Mouse (Mus musculus): ENCODE data around the gene Rhot1. TPM values are rescaled to one million over a fixed set of nuclear protein-coding genes. Genes with fewer than 3 reads are reported as not detected.

The Rhot1 gene
- polyA plus RNA-seq, 1 experiment: 54.1 TPM

GRCm38 (mm10) chr11:80295785-80296184 lies 87.0 kb downstream of the Rhot1 start:
- Histone ChIP-seq H3K4me1 (ENCODE audit: control insufficient read depth, insufficient read depth, low read length) (no peaks in the 10 kb centered on the region), H3K27ac (ENCODE audit: insufficient read depth, low read length) (no peak overlapping the region), H3K4me3 (ENCODE audit: insufficient read depth, low read length) (no peak overlapping the region)
- no peak for TF ChIP-seq CTCF (IDR thresholded peaks at IDR 0.05; ENCODE audit: extremely low read depth, insufficient read depth, low read length)
- TF ChIP-seq POLR2A (IDR thresholded peaks at IDR 0.05; ENCODE audit: extremely low read depth, insufficient read depth, low read length): no peak

- Histone ChIP-seq H3K27ac (ENCODE audit: insufficient read depth, low read length) (no peak overlapping the region), H3K4me1 (ENCODE audit: control insufficient read depth, insufficient read depth, low read length) (0 out of 2 replicates have a peak, but pooled peaks cover 3% of the 10 kb centered on the region), H3K4me3 (ENCODE audit: insufficient read depth, low read length) (no peak overlapping the region)
- TF ChIP-seq POLR2A (IDR thresholded peaks at IDR 0.05; ENCODE audit: extremely low read depth, insufficient read depth, low read length): no peak
- no peak for TF ChIP-seq CTCF (IDR thresholded peaks at IDR 0.05; ENCODE audit: extremely low read depth, insufficient read depth, low read length)
These were observed 90.9 kb downstream of the Rhot1 start for GRCm38 (mm10) chr11:80299513-80300235.

GRCm38 (mm10) chr11:80300551-80301315 lies 91.9 kb downstream of the Rhot1 start, which contains the start of gene Rhbdl3:
Gene Rhbdl3, plus strand, starts transcription at chr11:80300912.
- Histone ChIP-seq H3K27ac (ENCODE audit: insufficient read depth, low read length) (no peak within 1 kb of the TSS), H3K4me1 (ENCODE audit: control insufficient read depth, insufficient read depth, low read length) (0 out of 2 replicates have a peak, but pooled peaks cover 3% of the 10 kb centered on the region), H3K4me3 (ENCODE audit: insufficient read depth, low read length) (peak within 1 kb of the TSS; percentile 44)
- TF ChIP-seq CTCF (IDR thresholded peaks at IDR 0.05; ENCODE audit: extremely low read depth, insufficient read depth, low read length) (no peak), POLR2A (IDR thresholded peaks at IDR 0.05; ENCODE audit: extremely low read depth, insufficient read depth, low read length) (no peak)

- TF ChIP-seq POLR2A (IDR thresholded peaks at IDR 0.05; ENCODE audit: extremely low read depth, insufficient read depth, low read length): no peak
- TF ChIP-seq CTCF (IDR thresholded peaks at IDR 0.05; ENCODE audit: extremely low read depth, insufficient read depth, low read length): no peak
- Histone ChIP-seq H3K4me3 (ENCODE audit: insufficient read depth, low read length) (peak overlapping the region; percentile 44), H3K4me1 (ENCODE audit: control insufficient read depth, insufficient read depth, low read length) (0 out of 2 replicates have a peak, but pooled peaks cover 3% of the 10 kb centered on the region), H3K27ac (ENCODE audit: insufficient read depth, low read length) (no peak overlapping the region)
These were observed 92.7 kb downstream of the Rhot1 start for GRCm38 (mm10) chr11:80301316-80302045.

- 0 out of 2 replicates have a peak, but pooled peaks cover 3% of the 10 kb centered on the region for H3K4me1 ChIP-seq (ENCODE audit: control insufficient read depth, insufficient read depth, low read length)
These were observed 93.2 kb downstream of the Rhot1 start for GRCm38 (mm10) chr11:80302046-80302390.

GRCm38 (mm10) chr11:80302536-80302935 lies 93.7 kb downstream of the Rhot1 start:
- H3K4me3 ChIP-seq (ENCODE audit: insufficient read depth, low read length): peak overlapping the region; percentile 44
- H3K4me1 ChIP-seq (ENCODE audit: control insufficient read depth, insufficient read depth, low read length): 0 out of 2 replicates have a peak, but pooled peaks cover 3% of the 10 kb centered on the region
- no peak for TF ChIP-seq CTCF (IDR thresholded peaks at IDR 0.05; ENCODE audit: extremely low read depth, insufficient read depth, low read length)
- TF ChIP-seq POLR2A (IDR thresholded peaks at IDR 0.05; ENCODE audit: extremely low read depth, insufficient read depth, low read length): peak; percentile 90
- no peak overlapping the region for H3K27ac ChIP-seq (ENCODE audit: insufficient read depth, low read length)

More at GRCm38 (mm10) chr11:80302046-80302390, 93.2 kb downstream of the Rhot1 start:
- no peak for TF ChIP-seq CTCF (IDR thresholded peaks at IDR 0.05; ENCODE audit: extremely low read depth, insufficient read depth, low read length)
- TF ChIP-seq POLR2A (IDR thresholded peaks at IDR 0.05; ENCODE audit: extremely low read depth, insufficient read depth, low read length): no peak
- H3K4me3 ChIP-seq (ENCODE audit: insufficient read depth, low read length): peak overlapping the region; percentile 44
- H3K27ac ChIP-seq (ENCODE audit: insufficient read depth, low read length): no peak overlapping the region

GRCm38 (mm10) chr11:80303746-80304145 lies 94.9 kb downstream of the Rhot1 start:
- H3K4me3 ChIP-seq (ENCODE audit: insufficient read depth, low read length): no peak overlapping the region
- H3K4me1 ChIP-seq (ENCODE audit: control insufficient read depth, insufficient read depth, low read length): 0 out of 2 replicates have a peak, but pooled peaks cover 3% of the 10 kb centered on the region
- TF ChIP-seq POLR2A (IDR thresholded peaks at IDR 0.05; ENCODE audit: extremely low read depth, insufficient read depth, low read length): no peak
- TF ChIP-seq CTCF (IDR thresholded peaks at IDR 0.05; ENCODE audit: extremely low read depth, insufficient read depth, low read length): 0 out of 2 replicates have a peak, but pooled peaks have one; percentile 11
- no peak overlapping the region for H3K27ac ChIP-seq (ENCODE audit: insufficient read depth, low read length)

- H3K27ac ChIP-seq (ENCODE audit: insufficient read depth, low read length): no peak overlapping the region
- 0 out of 2 replicates have a peak, but pooled peaks cover 3% of the 10 kb centered on the region for H3K4me1 ChIP-seq (ENCODE audit: control insufficient read depth, insufficient read depth, low read length)
- TF ChIP-seq CTCF (IDR thresholded peaks at IDR 0.05; ENCODE audit: extremely low read depth, insufficient read depth, low read length) (no peak), POLR2A (IDR thresholded peaks at IDR 0.05; ENCODE audit: extremely low read depth, insufficient read depth, low read length) (no peak)
- H3K4me3 ChIP-seq (ENCODE audit: insufficient read depth, low read length): no peak overlapping the region
These were observed 96.0 kb downstream of the Rhot1 start for GRCm38 (mm10) chr11:80304846-80305245.

- no peak overlapping the region for H3K27ac ChIP-seq (ENCODE audit: insufficient read depth, low read length)
- TF ChIP-seq POLR2A (IDR thresholded peaks at IDR 0.05; ENCODE audit: extremely low read depth, insufficient read depth, low read length) (no peak), CTCF (IDR thresholded peaks at IDR 0.05; ENCODE audit: extremely low read depth, insufficient read depth, low read length) (no peak)
- H3K4me3 ChIP-seq (ENCODE audit: insufficient read depth, low read length): no peak overlapping the region
- H3K4me1 ChIP-seq (ENCODE audit: control insufficient read depth, insufficient read depth, low read length): no peaks in the 10 kb centered on the region
These were observed 99.7 kb downstream of the Rhot1 start for GRCm38 (mm10) chr11:80308537-80308936.
